Mouse (Mus musculus) G1E (cell line): Measurements from ENCODE around the gene Alkbh1.

Experiments
- CTCF ChIP-seq: IDR thresholded peaks from 2 replicates; pipeline ENCODE4 v1.5.1; 2012; ENCODE audit warnings: low read depth, low read length, inconsistent platforms, mixed read lengths
- GATA1 ChIP-seq: IDR thresholded peaks from 2 replicates; pipeline ENCODE4 v1.6.1; 2012; ENCODE audit warnings: borderline replicate concordance, low read length, inconsistent platforms, mixed read lengths
- POLR2AphosphoS5 ChIP-seq: IDR thresholded peaks from 2 replicates; pipeline ENCODE4 v1.6.1; 2012; ENCODE audit warnings: low read depth, low read length, inconsistent platforms; ENCODE audit not compliant: insufficient replicate concordance
- TAL1 ChIP-seq: conservative IDR thresholded peaks from 2 replicates; pipeline ENCODE4 v1.6.1; 2012; ENCODE audit warnings: low read depth, low read length, inconsistent platforms, mixed read lengths

- no peak for TF ChIP-seq GATA1
- no peak for TF ChIP-seq CTCF
- TF ChIP-seq POLR2AphosphoS5 = no peak
- no peak for TF ChIP-seq TAL1
Measured at GRCm38 (mm10) chr12:87443700-87444122, at the start of gene Alkbh1, which contains the start of gene Slirp.
